Mouse (Mus musculus) kidney, adult 2 months (tissue): ENCODE results near the gene Irs1. TPM values are rescaled to one million over a fixed set of nuclear protein-coding genes. Genes with fewer than 3 reads are reported as not detected.
A peak's percentile ranks its signal among the peaks of the same experiment; 100 is the strongest.

Source experiments
- DNase-seq: peaks from one replicate; pipeline ENCODE4 v3.0.0; 2021
- H3K27ac ChIP-seq: fragments of 200-500 bp; 2 replicates; pipeline ENCODE4 v1.5.1; 2012; ENCODE audit warnings: low read depth, low read length, control low read depth, inconsistent platforms; ENCODE audit not compliant: insufficient read depth
- H3K27me3 ChIP-seq: fragments of 200-500 bp; replicated peaks from 2 replicates; pipeline ENCODE4 v1.6.1; 2012; ENCODE audit warnings: mild to moderate bottlenecking, moderate library complexity, low read length, inconsistent platforms; ENCODE audit not compliant: control insufficient read depth, insufficient read depth
- H3K36me3 ChIP-seq: fragments of 200-500 bp; 2 replicates; pipeline ENCODE4 v1.6.1; 2012; ENCODE audit warnings: mild to moderate bottlenecking, moderate library complexity, low read length, inconsistent platforms; ENCODE audit not compliant: control insufficient read depth, insufficient read depth
- H3K4me1 ChIP-seq: fragments of 200-500 bp; 2 replicates; pipeline ENCODE4 v1.6.1; 2011; ENCODE audit warnings: low read length; ENCODE audit not compliant: control insufficient read depth, insufficient read depth
- H3K4me3 ChIP-seq: fragments of 200-500 bp; 2 replicates; pipeline ENCODE4 v1.5.1; 2011; ENCODE audit warnings: mild to moderate bottlenecking, low read depth, low read length, control low read depth; ENCODE audit not compliant: insufficient read depth
- CTCF ChIP-seq: fragments of 200-500 bp; conservative IDR thresholded peaks from 2 replicates; pipeline ENCODE4 v1.5.1; 2011; ENCODE audit warnings: low read depth, mild to moderate bottlenecking, control low read depth, low read length, moderate library complexity, mixed read lengths; ENCODE audit not compliant: insufficient read depth, insufficient read length
- POLR2A ChIP-seq: fragments of 200-500 bp; IDR thresholded peaks from one replicate; pipeline ENCODE4 v1.6.1; 2011; ENCODE audit warnings: low read depth, low read length, control low read depth
- WGBS: fragments of 180-500 bp; shearing (Covaris S2); methylation state at CpG from one replicate; pipeline ENCODE4 v1.1.7; 2018; 5-methylcytosine and 5-hydroxymethylcytosine counted together
- polyA plus RNA-seq: library from polyadenylated mRNA; depleted of rRNA; stranded (reverse); fragments of >200 nt; gene quantifications from 2 replicates; pipeline ENCODE4 v1.2.3, GENCODE M21; 2012; rRNA removed

The Irs1 gene
- 7.1 and 7.4 TPM in 2 replicates for polyA plus RNA-seq

DNA sequence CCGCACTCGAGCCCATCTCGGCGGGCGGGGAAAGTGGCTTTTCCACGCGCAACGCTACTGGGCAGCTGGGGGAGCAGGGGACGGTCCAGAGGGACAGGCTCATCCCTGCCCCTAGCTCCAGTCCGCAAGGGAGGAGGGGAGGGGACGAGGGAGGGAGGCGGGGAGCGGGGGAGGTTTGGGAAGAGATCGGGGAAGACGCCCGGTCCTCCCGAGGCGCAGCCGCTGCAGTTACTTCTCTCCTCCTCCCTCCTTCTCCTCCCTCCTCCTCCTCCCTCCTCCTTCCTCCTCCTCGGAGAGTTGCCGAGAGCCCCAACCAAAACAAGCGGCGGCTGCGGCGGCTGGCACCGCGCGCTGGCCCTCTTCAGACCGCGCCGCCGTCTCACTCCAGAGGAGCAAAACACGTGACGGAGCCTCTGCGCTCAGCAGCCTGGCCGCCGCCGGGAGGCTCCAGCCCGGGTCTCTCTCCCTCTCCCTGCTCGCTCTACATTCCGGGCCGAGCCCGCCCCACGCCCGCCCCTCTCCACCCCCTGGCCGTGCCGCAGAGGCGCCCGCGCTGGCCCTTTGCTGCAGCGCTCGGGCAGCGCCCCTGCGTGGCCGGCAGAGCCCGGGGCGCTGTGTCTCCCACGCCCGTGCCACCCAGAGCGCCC is at the start of gene Irs1:
Gene Irs1, minus strand, starts transcription at position 266 of the 647 bp plus-strand sequence.
- 1% methylated on average over 55 of the region's 60 CpGs for WGBS
- peak; percentile 90 for DNase-seq
- no peaks in the 10 kb centered on the region for H3K36me3 ChIP-seq
- peak within 1 kb of the TSS; percentile 84 for H3K27ac ChIP-seq
- TF ChIP-seq POLR2A = no peak
- peak; percentile 34 for TF ChIP-seq CTCF
- H3K4me3 ChIP-seq = peak within 1 kb of the TSS; percentile 64
- no peaks in the 10 kb centered on the region for H3K27me3 ChIP-seq
- H3K4me1 ChIP-seq = peaks cover 3% of the 10 kb centered on the region; the same call in 1 of the 2 replicates

DNA sequence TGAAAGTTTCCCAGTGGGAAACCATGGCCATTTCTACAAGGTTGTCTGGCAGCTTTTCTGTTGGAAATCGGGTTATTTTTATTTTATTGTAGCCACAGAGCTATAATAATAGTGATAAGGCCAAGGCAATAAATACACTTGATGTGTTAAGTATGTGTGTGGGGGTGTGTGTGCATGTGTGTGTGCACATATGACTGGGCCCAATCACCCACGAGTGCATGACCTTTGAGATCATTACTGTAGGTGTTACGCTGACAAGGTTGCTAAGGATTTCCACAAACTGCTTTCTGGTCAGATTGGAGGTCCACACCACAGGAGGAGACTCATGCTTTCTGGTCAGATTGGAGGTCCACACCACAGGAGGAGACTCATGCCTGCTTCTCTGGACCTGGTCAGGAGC is 43.3 kb upstream of the Irs1 start:
- 69% methylated on average over 3 of the region's 3 CpGs for WGBS
- TF ChIP-seq POLR2A (no peak), CTCF (no peak)
- H3K27ac ChIP-seq = no peak overlapping the region

DNA sequence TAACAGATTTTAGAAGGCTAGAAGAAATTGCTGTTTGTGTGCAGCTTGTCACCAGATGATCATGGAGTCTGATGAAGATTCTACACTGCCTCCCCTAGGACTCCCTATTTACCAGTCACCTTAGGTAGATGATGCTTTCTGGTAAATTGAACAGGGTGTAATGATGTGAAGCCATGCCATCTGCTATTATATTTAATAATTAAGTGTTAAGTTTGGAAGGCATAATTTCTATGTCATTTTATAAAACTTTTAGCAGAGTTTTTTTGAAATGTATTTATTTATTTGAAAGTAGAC is 38.7 kb upstream of the Irs1 start:
- no peaks in the 10 kb centered on the region for H3K36me3 ChIP-seq
- no peak for DNase-seq
- TF ChIP-seq POLR2A (no peak), CTCF (no peak)
- H3K27me3 ChIP-seq = no peaks in the 10 kb centered on the region
- no peaks in the 10 kb centered on the region for H3K4me1 ChIP-seq
- no peak overlapping the region for H3K4me3 ChIP-seq
- H3K27ac ChIP-seq = no peak overlapping the region

More for the DNA sequence above, 43.3 kb upstream of the Irs1 start:
- no peak for DNase-seq
- Histone ChIP-seq H3K36me3 (no peaks in the 10 kb centered on the region), H3K27me3 (no peaks in the 10 kb centered on the region), H3K4me1 (no peaks in the 10 kb centered on the region), H3K4me3 (no peak overlapping the region)

DNA sequence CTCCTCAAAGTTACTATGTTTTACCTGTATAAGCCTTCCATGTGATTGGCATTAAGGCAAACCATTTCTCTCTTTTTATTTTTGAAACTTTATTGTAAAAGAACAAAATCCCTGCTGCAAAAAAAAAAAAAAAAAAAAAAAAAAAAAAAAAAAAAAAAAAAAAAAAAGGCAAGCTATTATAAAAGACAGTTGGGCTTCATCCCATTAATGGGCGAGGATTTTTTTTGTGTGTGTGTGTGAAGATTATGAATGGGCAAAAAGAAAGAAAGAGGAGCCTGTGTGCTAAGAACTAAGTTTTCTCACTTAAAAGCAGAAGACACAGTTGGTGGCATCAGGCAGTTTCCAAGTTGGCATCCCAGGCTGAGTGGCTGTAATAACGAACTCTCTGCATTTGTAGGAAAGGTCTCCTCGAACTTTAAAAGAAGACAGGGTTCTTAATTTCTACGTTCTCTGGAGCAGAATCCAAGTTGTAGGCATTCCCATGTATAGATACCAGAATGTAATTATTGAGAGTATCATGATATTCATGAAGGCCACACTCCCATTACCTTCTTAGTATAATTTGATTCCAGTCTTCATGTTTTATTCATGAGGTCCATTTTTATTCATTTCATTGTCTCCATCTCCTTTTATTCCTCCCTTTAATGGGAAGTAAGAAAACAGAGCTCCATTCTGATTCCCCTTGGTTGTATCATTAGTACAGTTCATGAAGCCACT is 38.2 kb upstream of the Irs1 start:
- 89% methylated on average over 4 of the region's 4 CpGs for WGBS
- Histone ChIP-seq H3K4me3 (no peak overlapping the region), H3K27me3 (no peaks in the 10 kb centered on the region), H3K27ac (no peak overlapping the region), H3K36me3 (no peaks in the 10 kb centered on the region), H3K4me1 (no peaks in the 10 kb centered on the region; the same call in none of the 2 replicates)
- TF ChIP-seq POLR2A (no peak), CTCF (no peak)
- DNase-seq = no peak

DNA sequence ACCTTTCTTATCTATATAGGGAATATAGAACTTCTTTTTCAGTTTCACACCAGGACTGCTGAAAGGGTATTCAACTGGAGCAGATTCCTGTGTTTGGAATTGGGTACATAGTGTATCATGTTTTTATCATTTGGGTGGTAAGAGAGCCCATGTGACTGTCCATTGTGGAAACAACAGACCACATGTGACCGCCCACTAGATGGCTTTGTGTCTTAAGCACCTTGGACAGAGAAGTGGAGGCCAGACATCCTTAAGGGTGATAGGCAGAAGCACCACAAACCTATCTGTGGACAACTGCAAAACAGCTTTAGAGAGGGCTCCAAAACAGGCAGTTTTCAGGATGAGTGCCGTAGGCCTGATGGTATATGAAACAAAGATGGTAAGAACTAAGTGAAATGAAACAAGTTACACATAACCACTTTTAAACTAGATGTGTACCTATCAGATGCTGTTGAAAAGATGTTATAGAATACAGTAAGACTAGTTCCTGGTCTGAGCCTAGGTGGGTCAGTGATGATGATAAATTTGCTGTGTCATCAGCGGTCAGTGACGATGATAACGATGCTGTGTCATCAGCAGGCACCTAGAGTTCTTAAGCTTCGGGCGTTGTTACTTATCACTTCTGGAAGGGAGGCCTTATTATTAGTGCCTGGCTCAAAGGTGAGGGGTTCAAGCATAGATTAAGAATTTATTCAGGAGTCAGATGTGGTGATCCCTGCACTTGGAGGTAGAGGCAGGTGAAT is 37.0 kb upstream of the Irs1 start:
- H3K27ac ChIP-seq = no peak overlapping the region

DNA sequence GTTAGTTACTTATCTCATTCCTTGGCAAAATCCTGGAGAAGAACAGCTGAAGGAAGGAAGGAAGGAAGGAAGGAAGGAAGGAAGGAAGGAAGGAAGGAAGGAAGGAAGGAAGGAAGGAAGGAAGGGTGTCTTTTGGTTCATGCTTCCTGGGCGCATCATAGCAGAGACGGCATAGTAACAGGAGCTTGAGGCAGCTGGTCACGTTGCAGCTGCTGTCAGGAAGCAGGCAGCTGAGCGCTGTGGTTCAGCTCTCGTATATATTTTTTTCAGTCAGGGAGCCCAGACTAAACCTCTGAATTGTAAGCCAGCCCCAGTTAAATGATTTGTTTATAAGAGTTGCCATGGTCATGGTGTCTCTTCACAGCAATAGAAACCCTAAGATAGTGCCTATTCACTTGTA is 34.9 kb upstream of the Irs1 start:
- no peaks in the 10 kb centered on the region for H3K36me3 ChIP-seq
- TF ChIP-seq POLR2A (no peak), CTCF (no peak)
- no peak for DNase-seq
- 83% methylated on average over 5 of the region's 5 CpGs for WGBS
- H3K27ac ChIP-seq = no peak overlapping the region
- H3K4me3 ChIP-seq = no peak overlapping the region
- peaks cover 5% of the 10 kb centered on the region for H3K4me1 ChIP-seq
- H3K27me3 ChIP-seq = no peaks in the 10 kb centered on the region

More for the DNA sequence above, 37.0 kb upstream of the Irs1 start:
- Histone ChIP-seq H3K4me1 (peaks cover 5% of the 10 kb centered on the region), H3K36me3 (no peaks in the 10 kb centered on the region), H3K4me3 (no peak overlapping the region), H3K27me3 (no peaks in the 10 kb centered on the region)
- TF ChIP-seq POLR2A = no peak
- no peak for TF ChIP-seq CTCF
- 96% methylated on average over 7 of the region's 7 CpGs for WGBS
- no peak for DNase-seq

DNA sequence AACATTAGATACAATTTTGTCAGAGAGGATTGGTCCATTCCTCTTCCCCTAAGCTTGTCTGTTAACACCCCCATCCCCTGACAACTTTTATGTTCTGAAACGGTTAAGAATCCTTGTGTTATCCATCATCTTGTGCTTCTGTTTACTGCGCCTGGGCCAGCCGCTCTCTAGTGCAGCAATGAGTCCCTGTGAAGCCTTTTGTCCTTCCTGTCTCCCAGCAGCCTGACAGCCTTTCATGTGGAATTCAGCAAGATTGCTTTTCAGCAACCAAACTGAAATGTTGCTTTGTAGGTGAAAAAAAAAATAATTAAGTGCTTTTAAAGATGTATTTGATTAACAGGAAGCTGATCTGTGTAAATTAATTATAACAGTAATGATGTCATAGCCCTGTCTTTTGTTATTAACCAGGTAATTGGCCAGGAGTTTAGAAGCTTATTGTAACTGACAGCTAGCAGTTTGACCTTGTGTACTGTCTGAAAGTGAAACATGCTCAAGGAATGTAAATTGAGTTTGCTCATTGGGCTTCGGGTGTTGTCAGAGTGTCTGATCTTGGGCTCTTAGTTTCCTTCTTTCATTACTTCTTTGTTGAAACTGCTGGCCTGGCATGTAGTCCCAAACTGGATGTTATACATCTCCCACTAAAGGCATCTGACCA is 33.0 kb upstream of the Irs1 start:
- 33% methylated on average over 4 of the region's 4 CpGs for WGBS
- no peaks in the 10 kb centered on the region for H3K27me3 ChIP-seq
- peaks cover 5% of the 10 kb centered on the region for H3K4me1 ChIP-seq
- DNase-seq = peak; percentile 11
- H3K36me3 ChIP-seq = no peaks in the 10 kb centered on the region
- H3K27ac ChIP-seq = 0 out of 2 replicates have a peak overlapping the region, but pooled peaks have one; percentile 37
- TF ChIP-seq CTCF (no peak), POLR2A (no peak)
- no peak overlapping the region for H3K4me3 ChIP-seq
